Mouse (Mus musculus): ENCODE data around the gene Krt36.

Gene Krt36

GRCm38 (mm10) chr11:100088378-100089025, 16.9 kb downstream of the Krt36 start:
- DNase-seq (ENCODE audit: low spot score in 2 of 2): no peak

GRCm38 (mm10) chr11:100087861-100088260, 17.6 kb downstream of the Krt36 start, which contains the start of gene Krt32:
Krt32 (minus strand) TSS chr11:100088226.
- no peak for DNase-seq (ENCODE audit: low spot score in 2 of 2)

GRCm38 (mm10) chr11:100073873-100074272, 31.6 kb downstream of the Krt36 start:
- no peak for DNase-seq (ENCODE audit: low spot score in 2 of 2)

- no peak for DNase-seq (ENCODE audit: low spot score in 2 of 2)
Measured at GRCm38 (mm10) chr11:100067293-100068036, 38.0 kb downstream of the Krt36 start.

GRCm38 (mm10) chr11:100066236-100067010, 39.0 kb downstream of the Krt36 start:
- no peak for DNase-seq (ENCODE audit: low spot score in 2 of 2)

- DNase-seq (ENCODE audit: low spot score in 2 of 2): no peak
Measured at GRCm38 (mm10) chr11:100058875-100059274, 46.6 kb downstream of the Krt36 start.

- DNase-seq (ENCODE audit: low spot score in 2 of 2): no peak
Measured at GRCm38 (mm10) chr11:100055686-100056655, 49.5 kb downstream of the Krt36 start.

All from heart, adult 9 months (tissue).